Mouse (Mus musculus) limb, embryonic 15.5 days (tissue): ENCODE measurements around the gene Qpctl. TPM values are rescaled to one million over a fixed set of nuclear protein-coding genes. Genes with fewer than 3 reads are reported as not detected.
"Not testable (repeated sequence)": the region's sequence is repeated elsewhere in the genome, so short reads cannot be mapped to it uniquely, and the experiment has no call there.

Source experiments
- ATAC-seq: fragments of 200-750 bp; cut with Nextera tagmentation; 2 replicates; pipeline ENCODE4 v1.8.0; 2017; ENCODE audit warnings: low read depth, moderate TSS enrichment; ENCODE audit not compliant: insufficient number of reproducible peaks, low FRiP score, low TSS enrichment
- H3K27ac ChIP-seq: fragments of 300-500 bp; sonication (generic); 2 replicates; pipeline ENCODE4 v1.5.1; 2015; ENCODE audit warnings: moderate library complexity, mild to moderate bottlenecking, inconsistent platforms
- H3K27me3 ChIP-seq: fragments of 300-500 bp; sonication (generic); 2 replicates; pipeline ENCODE4 v1.6.1; 2015; ENCODE audit warnings: inconsistent platforms
- H3K36me3 ChIP-seq: fragments of 300-500 bp; sonication (generic); 2 replicates; pipeline ENCODE4 v1.6.1; 2015; ENCODE audit warnings: inconsistent platforms
- H3K4me1 ChIP-seq: fragments of 300-500 bp; sonication (generic); 2 replicates; pipeline ENCODE4 v1.6.1; 2015; ENCODE audit warnings: inconsistent platforms
- H3K4me2 ChIP-seq: fragments of 300-500 bp; sonication (generic); 2 replicates; pipeline ENCODE4 v1.6.1; 2015; ENCODE audit warnings: mild to moderate bottlenecking, inconsistent platforms
- H3K4me3 ChIP-seq: fragments of 300-500 bp; sonication (generic); 2 replicates; pipeline ENCODE4 v1.5.1; 2015; ENCODE audit warnings: mild to moderate bottlenecking, inconsistent platforms
- H3K9ac ChIP-seq: fragments of 300-500 bp; sonication (generic); 2 replicates; pipeline ENCODE4 v1.6.1; 2015; ENCODE audit warnings: inconsistent platforms
- H3K9me3 ChIP-seq: fragments of 300-500 bp; sonication (generic); 2 replicates; pipeline ENCODE4 v1.6.1; 2016; ENCODE audit warnings: inconsistent platforms
- WGBS: fragments of 180-500 bp; shearing (Covaris S2); methylation state at CpG from one replicate; pipeline ENCODE4 v1.1.7; 2015; 5-methylcytosine and 5-hydroxymethylcytosine counted together
- polyA plus RNA-seq: library from polyadenylated mRNA; unstranded; fragments of >200 nt; fragmentation: Nextera tagmentation; extraction: Ambion mirVana; gene quantifications from 2 replicates; pipeline ENCODE4 v1.2.1, GENCODE M21; 2015

Gene Qpctl
- polyA plus RNA-seq, 1 experiment from 2014 or later = 13.8 TPM

GRCm38 (mm10) chr7:19162928-19163327 is 13.8 kb upstream of the Qpctl start:
- Histone ChIP-seq H3K36me3 (no peaks in the 10 kb centered on the region), H3K4me2 (no peak overlapping the region), H3K4me3 (no peak overlapping the region), H3K9ac (no peak overlapping the region), H3K9me3 (no peaks in the 10 kb centered on the region), H3K27ac (no peak overlapping the region), H3K4me1 (peaks cover 38% of the 10 kb centered on the region), H3K27me3 (peaks cover 45% of the 10 kb centered on the region)
- ATAC-seq = no peak
- 70% methylated on average over 7 of the region's 7 CpGs for WGBS

DNA sequence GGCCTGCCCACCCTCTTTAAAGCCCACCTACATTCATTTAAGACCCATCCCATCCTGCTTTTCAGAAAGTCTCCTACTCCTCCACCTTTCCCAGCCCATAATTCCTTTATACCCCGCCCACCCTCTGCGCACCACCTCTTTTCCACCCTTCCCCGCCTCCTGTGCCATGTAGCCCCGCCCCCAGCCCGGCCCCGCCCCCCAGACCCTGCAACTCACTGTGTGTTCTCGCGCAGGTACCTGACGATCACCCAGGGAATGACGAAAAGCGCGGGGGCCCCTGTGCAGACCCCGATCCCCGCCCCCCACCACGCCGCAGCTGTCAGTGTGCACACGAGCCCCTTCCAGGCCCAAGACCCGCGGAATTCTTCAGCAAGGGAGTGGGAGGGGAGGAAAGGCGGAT is 11.0 kb upstream of the Qpctl start:
- peaks cover 52% of the 10 kb centered on the region for H3K4me1 ChIP-seq
- no peak overlapping the region for H3K27ac ChIP-seq
- peak overlapping the region; percentile 74 for H3K4me2 ChIP-seq
- peaks cover under 1% of the 10 kb centered on the region; the same call in 1 of the 2 replicates for H3K36me3 ChIP-seq
- 1% methylated on average over 20 of the region's 20 CpGs for WGBS
- H3K9ac ChIP-seq = peak overlapping the region; percentile 21; the same call in 1 of the 2 replicates
- H3K4me3 ChIP-seq = peak overlapping the region; percentile 36
- H3K9me3 ChIP-seq = no peaks in the 10 kb centered on the region
- H3K27me3 ChIP-seq = peaks cover 43% of the 10 kb centered on the region
- ATAC-seq = no peak

GRCm38 (mm10) chr7:19159411-19159810 is 10.3 kb upstream of the Qpctl start:
- no peak overlapping the region for H3K9ac ChIP-seq
- peaks cover 36% of the 10 kb centered on the region for H3K27me3 ChIP-seq
- no peak overlapping the region for H3K27ac ChIP-seq
- H3K4me2 ChIP-seq = peak overlapping the region; percentile 74; the same call in 1 of the 2 replicates
- H3K36me3 ChIP-seq = peaks cover 8% of the 10 kb centered on the region
- H3K4me3 ChIP-seq = peak overlapping the region; percentile 36
- no peaks in the 10 kb centered on the region for H3K9me3 ChIP-seq
- ATAC-seq = no peak
- WGBS = 9% methylated on average over 18 of the region's 18 CpGs
- peaks cover 45% of the 10 kb centered on the region for H3K4me1 ChIP-seq

- 55% methylated on average over 11 of the region's 11 CpGs for WGBS
- no peak for ATAC-seq
These were observed 9.5 kb upstream of the Qpctl start for GRCm38 (mm10) chr7:19158601-19159000.

DNA sequence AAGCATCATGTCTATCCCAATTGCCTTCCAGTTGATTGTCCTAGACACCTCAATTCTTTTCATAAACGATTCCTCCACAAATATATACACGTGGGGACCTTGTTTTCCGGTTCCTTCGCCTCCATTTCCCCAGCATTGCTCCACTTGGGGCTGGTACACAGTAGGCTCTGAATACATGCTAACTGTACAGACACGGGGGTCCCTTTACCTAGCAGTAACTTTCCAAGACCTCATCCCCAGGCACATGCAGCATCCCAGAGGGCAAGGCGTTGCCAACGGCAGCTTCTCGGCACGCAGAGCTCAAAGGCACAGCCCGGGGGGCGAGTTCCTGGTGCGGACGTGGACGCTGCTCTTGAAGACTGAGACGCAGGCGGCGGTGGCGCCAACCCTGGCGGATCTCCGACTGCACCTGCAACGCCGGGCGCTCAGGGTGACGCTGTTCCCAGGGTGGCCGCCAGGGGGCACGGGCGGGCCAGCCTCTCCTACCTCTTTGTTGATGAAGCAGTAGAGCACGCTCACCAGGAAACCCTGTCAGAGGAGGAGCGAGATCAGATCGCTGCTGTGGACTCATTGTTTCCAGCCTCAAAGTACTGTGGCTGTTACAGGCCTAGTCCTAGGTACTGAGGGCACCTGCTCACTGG is 8.2 kb upstream of the Qpctl start:
- H3K9me3 ChIP-seq = no peaks in the 10 kb centered on the region
- peaks cover 35% of the 10 kb centered on the region for H3K4me1 ChIP-seq
- H3K9ac ChIP-seq = no peak overlapping the region
- no peak overlapping the region for H3K27ac ChIP-seq
- peak overlapping the region; percentile 31 for H3K4me2 ChIP-seq
- no peak for ATAC-seq
- H3K36me3 ChIP-seq = peaks cover 25% of the 10 kb centered on the region
- peaks cover 23% of the 10 kb centered on the region for H3K27me3 ChIP-seq
- 6% methylated on average over 30 of the region's 30 CpGs for WGBS
- no peak overlapping the region for H3K4me3 ChIP-seq

More at GRCm38 (mm10) chr7:19158601-19159000, 9.5 kb upstream of the Qpctl start:
- H3K4me1 ChIP-seq = peaks cover 37% of the 10 kb centered on the region
- peaks cover 30% of the 10 kb centered on the region for H3K27me3 ChIP-seq
- H3K9ac ChIP-seq = no peak overlapping the region
- no peak overlapping the region for H3K4me3 ChIP-seq
- H3K9me3 ChIP-seq = no peaks in the 10 kb centered on the region
- H3K27ac ChIP-seq = no peak overlapping the region
- peaks cover 13% of the 10 kb centered on the region for H3K36me3 ChIP-seq
- no peak overlapping the region for H3K4me2 ChIP-seq

DNA sequence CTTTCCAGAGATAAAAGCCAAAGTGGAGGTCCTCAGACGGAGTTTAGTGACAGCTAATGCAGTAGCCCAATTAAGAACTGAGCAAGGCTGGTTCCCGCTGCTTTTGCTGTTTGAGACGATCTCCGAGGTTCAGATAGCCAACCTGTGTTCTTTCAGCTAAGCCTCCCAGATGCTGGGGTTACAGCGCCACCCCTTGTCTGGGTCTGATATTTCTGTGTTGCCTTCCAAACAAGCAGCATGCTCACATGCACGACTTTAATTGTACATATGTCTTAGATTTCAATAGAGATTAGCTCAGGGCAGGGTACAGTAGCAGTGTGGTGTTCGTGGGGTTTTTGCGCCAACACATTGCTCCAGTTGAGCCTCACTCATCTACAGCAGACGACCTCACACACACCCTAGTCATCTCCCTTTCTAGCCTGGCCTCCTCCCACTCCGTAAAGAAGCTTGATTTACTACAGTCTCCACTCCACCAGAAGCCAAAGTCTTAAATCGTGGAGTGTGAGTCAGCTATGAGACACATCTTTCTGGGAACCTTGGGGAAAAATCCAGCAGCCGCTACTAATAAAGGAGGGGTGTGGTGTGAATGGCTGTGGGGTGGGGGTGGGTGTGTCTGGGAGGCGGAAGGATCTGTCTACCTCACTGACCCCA is 6.9 kb upstream of the Qpctl start:
- Histone ChIP-seq H3K9ac (no peak overlapping the region), H3K4me1 (peaks cover 36% of the 10 kb centered on the region), H3K9me3 (no peaks in the 10 kb centered on the region), H3K4me2 (no peak overlapping the region), H3K27me3 (peaks cover 22% of the 10 kb centered on the region), H3K27ac (no peak overlapping the region), H3K36me3 (peaks cover 38% of the 10 kb centered on the region), H3K4me3 (no peak overlapping the region)
- no peak for ATAC-seq
- 34% methylated on average over 13 of the region's 13 CpGs for WGBS

GRCm38 (mm10) chr7:19154796-19155195 is 5.7 kb upstream of the Qpctl start:
- Histone ChIP-seq H3K4me1 (peaks cover 36% of the 10 kb centered on the region), H3K27me3 (peaks cover 12% of the 10 kb centered on the region), H3K9ac (no peak overlapping the region), H3K9me3 (no peaks in the 10 kb centered on the region), H3K4me3 (no peak overlapping the region), H3K36me3 (peaks cover 38% of the 10 kb centered on the region), H3K4me2 (no peak overlapping the region), H3K27ac (no peak overlapping the region)
- ATAC-seq = no peak
- 78% methylated on average over 8 of the region's 8 CpGs for WGBS

DNA sequence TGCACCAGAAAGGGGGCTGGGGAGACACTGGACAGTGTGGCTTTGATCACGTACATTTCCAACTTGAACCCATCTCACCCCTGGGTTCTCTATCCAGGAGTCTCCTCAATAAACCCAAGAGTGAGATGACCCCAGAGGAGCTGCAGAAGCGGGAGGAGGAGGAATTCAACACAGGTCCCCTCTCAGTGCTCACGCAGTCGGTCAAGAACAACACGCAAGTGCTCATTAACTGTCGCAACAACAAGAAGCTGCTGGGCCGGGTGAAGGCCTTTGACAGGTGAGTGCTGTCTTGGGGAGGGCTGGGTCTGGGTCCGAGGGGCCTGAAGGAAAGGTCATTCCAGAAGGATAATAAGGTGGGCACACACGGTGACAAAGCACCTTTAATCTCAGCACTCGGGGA is 2.0 kb upstream of the Qpctl start:
- Histone ChIP-seq H3K36me3 (peaks cover 38% of the 10 kb centered on the region), H3K4me1 (peaks cover 31% of the 10 kb centered on the region), H3K4me3 (0 out of 2 replicates have a peak overlapping the region, but pooled peaks have one; percentile 72)
- not testable (repeated sequence) for H3K9me3 ChIP-seq, H3K27ac ChIP-seq, ATAC-seq, H3K4me2 ChIP-seq, H3K27me3 ChIP-seq, H3K9ac ChIP-seq
- 87% methylated on average over 10 of the region's 10 CpGs for WGBS

- peak; percentile 88 for ATAC-seq
- peak within 1 kb of the TSS; percentile 81 for H3K4me2 ChIP-seq
- H3K36me3 ChIP-seq = peaks cover 38% of the 10 kb centered on the region
- H3K9ac ChIP-seq = peak within 1 kb of the TSS; percentile 78
- under 1% methylated on average over 24 of the region's 24 CpGs for WGBS
- peaks cover 23% of the 10 kb centered on the region for H3K4me1 ChIP-seq
- peak within 1 kb of the TSS; percentile 82 for H3K27ac ChIP-seq
- no peaks in the 10 kb centered on the region for H3K9me3 ChIP-seq
- H3K27me3 ChIP-seq = no peaks in the 10 kb centered on the region
- peak within 1 kb of the TSS; percentile 72 for H3K4me3 ChIP-seq
These were observed 535 bp upstream of the Qpctl start, which contains the start of gene Snrpd2 for GRCm38 (mm10) chr7:19149626-19150025. Gene Snrpd2, plus strand, starts transcription at chr7:19149722.

GRCm38 (mm10) chr7:19148180-19148874 is 764 bp downstream of the Qpctl start:
- Histone ChIP-seq H3K4me2 (peak overlapping the region; percentile 81), H3K9ac (peak overlapping the region; percentile 55), H3K36me3 (peaks cover 28% of the 10 kb centered on the region), H3K27me3 (no peaks in the 10 kb centered on the region), H3K4me3 (peak overlapping the region; percentile 72), H3K27ac (peak overlapping the region; percentile 82), H3K4me1 (peaks cover 23% of the 10 kb centered on the region), H3K9me3 (no peaks in the 10 kb centered on the region)
- 7% methylated on average over 20 of the region's 20 CpGs for WGBS
- no peak for ATAC-seq

- H3K4me3 ChIP-seq = peak overlapping the region; percentile 72
- no peaks in the 10 kb centered on the region for H3K27me3 ChIP-seq
- H3K27ac ChIP-seq = no peak overlapping the region
- no peak overlapping the region for H3K4me2 ChIP-seq
- no peak for ATAC-seq
- H3K9ac ChIP-seq = no peak overlapping the region
- H3K9me3 ChIP-seq = no peaks in the 10 kb centered on the region
- WGBS = 45% methylated on average over 6 of the region's 6 CpGs
- H3K4me1 ChIP-seq = peaks cover 23% of the 10 kb centered on the region
- H3K36me3 ChIP-seq = peaks cover 23% of the 10 kb centered on the region
These were observed 1.5 kb downstream of the Qpctl start for GRCm38 (mm10) chr7:19147497-19148045.
